Mouse (Mus musculus) cerebellum, adult 18-20 months (tissue): Measurements from ENCODE around the gene Mbtps2.
A peak's percentile ranks its signal among the peaks of the same experiment; 100 is the strongest.

Experiments used
- DNase-seq, 2 experiments: peaks; one replicate each; pipeline ENCODE4 v3.0.0; 2021

Gene Mbtps2

DNA sequence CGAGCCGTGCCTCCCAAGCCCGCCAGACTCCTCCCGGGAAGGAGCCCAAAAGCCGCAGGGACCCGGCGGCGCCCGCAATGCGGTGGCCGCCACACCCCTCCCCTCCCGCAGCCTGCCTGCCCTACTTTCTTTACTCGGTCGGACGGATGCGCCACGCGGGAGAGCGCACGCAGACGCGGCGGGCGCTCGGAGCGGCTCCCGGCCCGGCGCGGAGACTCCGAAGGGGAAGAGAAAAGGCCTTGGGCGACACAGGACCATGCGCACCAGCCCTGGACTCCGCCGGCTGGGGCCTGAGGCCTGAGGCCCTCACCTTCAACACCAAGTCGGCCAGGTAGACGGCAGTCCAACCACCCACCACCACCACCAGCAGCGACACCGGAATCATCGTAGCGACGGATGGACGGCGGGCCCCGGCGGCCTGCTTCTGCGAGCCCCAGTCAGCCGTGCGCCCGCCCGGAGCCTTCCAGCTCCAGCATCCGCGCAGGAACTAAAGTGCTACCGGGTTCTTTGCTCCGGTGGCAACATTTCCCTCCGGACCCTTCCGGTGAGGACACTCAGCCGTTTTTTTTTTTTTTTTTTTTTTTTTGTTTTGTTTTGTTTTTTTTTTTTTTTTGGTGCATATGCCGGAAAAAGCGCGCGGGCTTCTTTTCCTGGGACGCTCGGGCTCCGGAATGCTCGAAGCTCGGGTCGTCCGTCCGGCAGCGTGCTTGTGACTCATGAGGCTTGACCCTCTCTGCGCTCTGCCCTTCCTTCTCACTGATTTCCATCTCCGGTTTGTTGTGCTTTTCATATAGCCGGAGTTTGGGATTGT is at the start of gene Mbtps2:
Gene Mbtps2, minus strand, starts transcription at position 530 of the 811 bp plus-strand sequence.
- DNase-seq: peak; percentile 67 to 75

DNA sequence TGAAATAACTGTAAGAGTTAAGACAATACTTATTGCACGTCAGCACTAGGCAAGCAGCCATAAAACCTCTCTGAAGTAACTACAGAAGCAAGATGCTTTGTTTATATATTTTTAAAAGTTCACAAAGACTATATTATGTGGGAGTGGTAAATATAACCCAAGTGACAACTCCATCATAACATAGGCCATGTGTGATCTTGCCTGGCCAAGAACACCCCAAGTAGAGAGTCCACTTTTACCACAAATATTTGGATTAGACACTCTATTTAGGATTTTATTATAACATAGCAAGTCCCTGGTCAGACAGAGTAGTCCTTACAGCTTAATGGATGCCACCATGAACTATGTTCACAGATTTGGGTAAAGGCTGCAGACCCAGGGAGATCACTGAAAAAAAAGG is 47.9 kb upstream of the Mbtps2 start:
- no peak for DNase-seq

DNA sequence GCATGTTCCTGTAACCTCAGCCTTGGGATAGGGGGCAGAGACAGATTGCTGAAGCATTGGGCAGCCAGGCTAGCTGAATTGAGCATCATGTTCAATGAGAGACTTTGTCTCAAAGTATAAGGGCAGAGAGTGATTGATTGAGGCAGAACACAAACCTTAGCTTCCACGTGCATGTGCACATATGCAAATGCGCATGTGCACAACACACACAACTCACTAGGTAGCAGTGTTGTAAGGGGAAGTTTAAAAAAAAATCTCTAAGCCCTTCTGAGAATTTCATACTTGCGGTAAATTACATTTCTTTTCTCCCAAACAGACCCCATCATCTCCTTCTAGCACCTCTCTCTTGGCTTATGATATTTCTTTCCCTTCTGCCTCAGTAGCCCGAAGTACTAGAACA is 46.2 kb upstream of the Mbtps2 start:
- DNase-seq: no peak

DNA sequence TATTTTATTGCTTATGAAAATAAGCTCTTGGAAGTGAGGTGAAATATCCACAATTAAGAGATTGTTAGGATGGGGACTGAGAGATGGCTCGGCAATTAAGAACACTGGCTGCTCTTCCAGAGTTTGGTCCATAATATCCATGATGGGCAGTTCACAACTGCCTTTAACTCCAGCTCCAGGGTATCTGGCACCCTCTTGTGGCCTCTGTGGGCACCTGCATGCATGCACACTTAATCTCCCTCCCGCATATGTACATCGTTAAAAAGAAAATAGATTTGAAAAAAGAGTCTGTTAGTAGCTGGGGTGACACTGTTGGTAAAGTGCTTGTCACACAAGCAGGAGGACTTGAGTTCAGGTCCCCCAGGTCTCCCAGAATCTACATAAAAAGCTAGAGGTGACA is 45.8 kb upstream of the Mbtps2 start:
- DNase-seq: peak; percentile 60 to 66

GRCm38 (mm10) chrX:157642856-157643255 is 44.3 kb upstream of the Mbtps2 start:
- DNase-seq: no peak

DNA sequence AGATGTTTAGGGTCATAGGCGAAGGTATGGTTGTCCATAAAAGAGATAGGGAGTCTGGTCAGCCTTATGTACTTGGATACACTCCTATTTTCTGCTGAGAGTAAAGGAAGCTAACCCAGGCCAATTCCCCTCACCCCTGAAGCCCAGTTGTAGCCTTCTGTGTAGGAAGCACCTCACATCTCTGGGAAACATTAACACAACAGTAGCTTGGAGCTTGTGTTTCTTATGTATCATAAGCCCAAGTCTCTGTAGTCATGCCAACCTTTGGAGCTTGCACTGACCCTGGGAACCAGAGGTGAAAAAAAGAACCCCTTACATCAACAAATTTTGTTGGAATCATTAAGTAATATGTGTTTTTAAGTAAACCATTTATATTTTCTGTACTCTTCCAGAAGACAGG is 38.7 kb upstream of the Mbtps2 start:
- DNase-seq: no peak

DNA sequence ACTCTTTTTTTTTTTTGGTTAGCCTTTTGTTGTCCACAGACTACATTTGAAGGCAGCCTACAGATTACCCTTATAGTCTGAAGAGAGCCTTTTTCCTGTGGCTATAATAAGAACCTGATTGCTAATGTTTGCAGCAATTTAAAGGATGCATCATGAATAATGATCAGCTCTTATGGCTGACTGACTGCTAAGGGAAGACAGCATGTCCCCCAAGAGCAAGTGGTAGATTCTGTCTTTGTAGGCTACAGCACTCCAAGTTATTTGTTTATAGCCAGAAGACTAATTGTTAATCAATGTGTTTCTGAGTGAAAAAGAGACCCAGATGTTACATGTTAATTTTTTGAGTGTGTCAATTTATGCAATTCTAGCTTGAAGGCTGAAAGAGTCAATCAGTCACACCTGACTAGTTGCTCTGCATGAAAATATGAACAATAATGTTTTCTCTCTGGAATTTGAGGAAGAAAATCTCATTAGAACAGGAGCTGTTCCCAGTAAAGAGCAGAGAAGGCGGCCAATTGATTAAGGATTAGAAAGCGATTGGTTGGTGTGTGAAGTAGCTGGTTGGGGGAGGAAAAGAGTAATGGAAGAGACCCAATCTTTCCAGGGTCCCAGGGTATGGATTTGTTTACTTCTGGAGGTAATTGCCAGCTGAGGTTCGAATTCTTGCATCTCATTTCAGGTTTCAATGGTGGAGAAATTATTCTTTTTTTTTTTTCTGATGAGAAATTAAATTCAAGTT is 35.3 kb upstream of the Mbtps2 start:
- no peak for DNase-seq

- no peak for DNase-seq
Observed at GRCm38 (mm10) chrX:157630341-157630740, 31.8 kb upstream of the Mbtps2 start.

DNA sequence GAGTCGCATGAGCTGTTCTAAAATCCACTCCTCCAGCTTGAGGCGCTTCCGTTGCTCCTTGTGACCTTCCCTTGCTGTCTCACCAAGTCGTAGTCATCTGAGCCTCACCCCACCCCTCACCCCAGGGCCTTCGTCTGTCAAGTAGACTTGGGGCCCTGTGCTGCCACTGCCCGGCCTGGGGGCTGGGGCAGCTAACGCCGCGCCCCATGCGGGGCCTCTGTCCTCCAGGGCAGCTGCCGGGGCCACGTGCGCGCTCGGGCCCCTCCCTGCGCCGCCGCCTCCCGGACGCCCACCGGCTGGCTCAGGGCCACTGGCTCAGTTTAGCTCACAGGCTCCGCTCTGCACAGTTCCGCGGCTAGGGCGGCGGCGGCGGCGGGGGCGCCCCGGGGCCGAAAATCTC is 14.4 kb upstream of the Mbtps2 start:
- DNase-seq: peak in 1 of 2 experiments; percentile 8

- peak; percentile 47 to 60 for DNase-seq
Observed at GRCm38 (mm10) chrX:157601450-157601849, 2.9 kb upstream of the Mbtps2 start.

DNA sequence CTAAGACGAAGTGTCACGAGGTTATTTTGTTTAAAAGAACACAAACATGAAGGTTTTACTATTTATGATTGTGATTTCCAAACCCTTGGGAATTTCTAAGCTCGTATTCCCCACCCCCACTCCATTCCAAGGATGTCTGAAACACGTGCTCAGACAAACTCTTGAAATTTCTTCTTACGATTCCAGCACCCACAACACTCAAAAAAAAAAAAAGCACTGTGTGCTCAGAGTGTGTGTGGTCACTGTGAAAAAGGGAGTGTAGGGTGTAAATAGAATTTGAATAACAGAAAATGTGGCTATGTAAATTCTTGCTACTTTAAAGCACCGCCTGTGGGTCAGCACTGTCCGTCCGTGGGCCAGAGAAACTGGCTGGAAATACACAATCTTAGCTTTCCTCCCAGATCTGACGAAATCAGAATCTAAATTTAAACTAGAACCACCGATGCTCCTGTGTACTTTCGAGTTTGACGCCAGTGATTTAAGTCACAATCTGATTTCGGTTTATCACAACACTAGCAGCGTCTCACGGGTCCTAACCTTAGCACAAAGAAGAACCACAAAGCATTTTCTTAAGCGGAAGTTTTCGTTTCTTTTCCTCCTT is 830 bp downstream of the Mbtps2 start:
- DNase-seq: no peak

GRCm38 (mm10) chrX:157596802-157597201 is 1.7 kb downstream of the Mbtps2 start:
- DNase-seq: no peak

DNA sequence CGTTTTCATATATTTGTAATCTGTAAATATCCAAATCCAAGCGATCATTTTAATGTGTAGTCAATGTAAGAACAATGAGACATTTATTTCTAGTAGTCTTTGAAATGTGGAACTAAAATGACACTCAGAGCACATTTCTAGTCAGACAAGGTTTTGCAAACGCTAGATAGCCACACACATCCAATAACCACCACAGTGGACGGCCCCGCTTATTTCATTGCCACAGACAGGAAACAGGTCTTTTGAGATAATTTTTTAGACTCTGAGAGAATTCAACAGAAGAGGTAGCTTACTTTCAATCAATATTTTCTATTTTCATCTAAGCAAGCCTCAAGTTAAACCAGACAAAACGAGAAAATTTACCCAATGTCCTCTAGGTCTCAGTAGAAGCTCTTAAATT is 2.6 kb downstream of the Mbtps2 start:
- no peak for DNase-seq

- DNase-seq: no peak
Observed at GRCm38 (mm10) chrX:157594606-157595005, 3.9 kb downstream of the Mbtps2 start.

- peak; percentile 16 to 33 for DNase-seq
Observed at GRCm38 (mm10) chrX:157587001-157587400, 11.5 kb downstream of the Mbtps2 start.

DNA sequence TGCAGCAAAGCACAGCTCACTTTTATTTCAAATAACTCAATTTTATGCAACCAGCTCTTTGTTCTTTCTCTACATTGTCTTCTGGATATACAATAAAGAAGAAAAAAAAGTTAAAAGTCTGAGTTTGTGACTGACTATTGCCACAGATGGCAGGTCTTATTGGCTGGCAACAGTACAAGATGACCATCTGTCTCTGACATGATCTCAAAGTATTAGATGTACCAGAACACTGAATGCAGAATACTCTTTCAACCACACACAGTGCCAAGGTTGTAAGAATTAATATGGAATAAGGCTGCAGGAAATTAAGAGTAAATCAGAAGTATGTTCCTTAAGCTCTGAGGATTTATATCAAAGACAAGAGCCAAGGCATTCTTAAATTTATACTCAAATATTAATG is 12.1 kb downstream of the Mbtps2 start:
- peak; percentile 60 to 72 for DNase-seq

DNA sequence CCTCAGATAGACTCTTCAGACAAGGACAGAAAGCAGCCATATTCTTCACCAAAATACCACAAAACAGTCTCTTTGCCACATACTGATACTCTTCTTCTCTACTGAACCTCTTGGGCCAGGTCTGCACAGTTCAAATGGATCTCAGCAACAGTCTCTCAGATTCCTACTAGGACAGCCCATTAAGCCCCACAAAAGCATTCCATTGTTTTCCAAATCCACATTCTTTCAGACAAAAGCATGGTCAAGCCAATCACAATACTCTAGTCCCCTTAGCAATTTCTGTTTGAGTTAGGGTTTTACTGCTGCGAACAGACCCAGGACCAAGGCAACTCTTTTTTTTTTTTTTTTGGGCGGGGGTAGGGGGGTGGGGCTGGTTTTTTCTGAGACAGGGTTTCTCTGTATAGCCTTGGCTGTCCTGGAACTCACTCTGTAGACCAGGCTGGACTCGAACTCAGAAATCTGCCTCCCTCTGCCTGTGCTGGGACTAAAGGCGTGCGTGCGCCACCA is 19.4 kb downstream of the Mbtps2 start:
- DNase-seq: no peak

- DNase-seq: no peak
Observed at GRCm38 (mm10) chrX:157574683-157575082, 23.8 kb downstream of the Mbtps2 start.

DNA sequence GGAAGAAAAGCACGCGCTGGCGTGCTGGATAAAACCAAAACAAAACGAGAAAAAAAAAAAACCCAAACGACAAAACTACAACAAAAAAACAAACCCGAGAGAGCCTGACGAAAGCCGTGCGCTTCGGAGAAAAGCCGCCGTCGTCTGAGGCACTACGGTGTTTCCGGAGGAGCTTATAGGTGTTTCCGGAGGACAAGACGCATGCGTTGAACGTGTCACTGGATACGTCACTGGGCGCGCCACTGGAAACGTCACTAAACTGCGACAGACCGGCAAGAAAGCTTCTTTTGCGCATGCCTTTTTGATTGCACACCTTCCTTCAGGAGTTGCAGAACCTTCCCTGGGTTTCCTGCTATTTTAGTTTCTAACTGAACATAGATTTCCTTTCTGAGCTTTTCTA is 29.7 kb downstream of the Mbtps2 start, which contains the start of gene Yy2:
Gene Yy2, minus strand, starts transcription at position 146 of the 400 bp plus-strand sequence.
- DNase-seq: no peak

GRCm38 (mm10) chrX:157563794-157564193 is 34.7 kb downstream of the Mbtps2 start:
- DNase-seq: no peak

GRCm38 (mm10) chrX:157547082-157547481 is 51.4 kb downstream of the Mbtps2 start:
- no peak for DNase-seq

DNA sequence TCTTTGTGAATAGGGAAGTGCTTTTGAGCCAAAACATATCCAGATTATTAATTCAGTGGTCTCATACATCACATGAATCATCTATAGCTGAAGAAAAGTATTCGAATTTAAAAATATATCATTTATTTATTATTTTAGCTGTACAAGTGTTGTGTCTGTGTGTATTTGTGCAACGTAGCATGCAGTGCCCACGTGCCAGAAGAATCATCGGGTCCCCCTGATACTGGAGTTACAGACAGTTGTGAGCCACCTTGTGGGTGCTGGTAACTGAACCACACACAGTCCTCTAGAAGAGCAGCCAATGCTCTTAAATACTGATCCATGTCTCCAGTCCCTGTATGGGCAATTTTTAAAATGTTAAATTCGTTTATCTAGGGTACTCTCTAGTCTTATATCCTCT is 92.1 kb downstream of the Mbtps2 start:
- no peak for DNase-seq

DNA sequence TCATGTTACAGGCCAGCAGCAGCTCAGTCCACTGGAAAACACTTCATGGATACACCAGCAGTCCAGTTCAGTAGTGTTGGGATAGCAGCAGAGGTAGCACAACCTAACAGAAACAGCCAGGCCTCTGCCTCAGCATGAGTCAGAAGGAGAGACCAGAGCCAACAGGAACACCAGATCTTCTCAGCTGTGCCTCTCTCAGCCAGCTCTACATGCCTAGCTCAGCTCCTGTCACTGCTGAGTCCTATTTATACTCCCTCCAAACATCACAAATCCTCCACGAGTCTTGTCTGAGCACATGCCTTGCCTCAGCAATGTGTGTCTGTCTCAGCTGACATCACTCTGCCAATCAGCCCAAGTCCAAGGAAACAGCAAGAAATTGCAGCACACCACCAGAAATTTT is 94.0 kb downstream of the Mbtps2 start:
- no peak for DNase-seq

GRCm38 (mm10) chrX:157501871-157502270 is 96.6 kb downstream of the Mbtps2 start:
- no peak for DNase-seq
